In the genomic region with DNA sequence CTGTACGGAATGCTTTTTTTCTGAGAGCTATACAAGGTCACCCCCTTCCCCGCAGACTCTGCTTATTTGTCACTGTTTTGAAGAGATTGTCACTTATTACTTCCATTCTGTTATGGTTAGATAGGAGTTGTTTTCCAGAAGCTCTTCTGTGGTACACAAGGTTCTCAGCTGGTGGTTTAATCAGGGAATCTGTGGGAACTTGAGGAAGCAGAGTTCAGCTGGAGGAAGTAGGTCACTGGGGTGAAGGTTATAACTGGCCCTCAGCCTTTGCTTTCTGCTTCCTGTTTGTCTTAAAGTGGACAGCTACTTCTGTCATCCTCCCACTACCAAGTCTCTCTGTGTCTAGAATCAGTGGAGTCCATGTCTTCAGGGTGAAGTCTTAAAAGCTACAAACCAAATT, we compare ENCODE assay signal across 20 mouse cellular contexts.
A peak's percentile ranks its signal among the peaks of the same experiment; 100 is the strongest.
DNase-seq lines count a peak whose midpoint lies in the region; ATAC-seq and TF ChIP-seq lines count a peak whose summit lies in the region.
"Had no signal": no experiment of that assay in that cellular context is flagged by ENCODE, and none has a peak within 500 bp of the region (broad histone marks: within the 10 kb centered on the region; RNA-seq: fewer than 3 reads in every experiment).

No protein-coding gene starts in this region.

- no peak overlapping the region for H3K4me3 ChIP-seq in heart, embryonic 16.5 days (ENCODE audit: low read length)
- no peak overlapping the region for H3K4me3 ChIP-seq in heart, embryonic 12.5 days
- H3K4me3 ChIP-seq in liver, postnatal 0 days (ENCODE audit: low read depth, low read length) = no peak overlapping the region
- no peak overlapping the region for H3K4me3 ChIP-seq in liver, embryonic 12.5 days
- H3K4me3 ChIP-seq: embryonic facial prominence, embryonic 15.5 days; forebrain, embryonic 10.5 days; heart, embryonic 15.5 days; liver, embryonic 13.5 days; myocyte had no signal

- TF ChIP-seq EP300 in liver, postnatal 0 days (IDR thresholded peaks at IDR 0.05; ENCODE audit: low read depth) = peak; percentile 80; the same call in 1 of the 2 replicates

- WGBS in heart, embryonic 16.5 days = 73% methylated on average over 2 of the region's 2 CpGs
- 67% methylated on average over 2 of the region's 2 CpGs for WGBS in heart, embryonic 12.5 days
- WGBS in liver, postnatal 0 days (ENCODE audit: insufficient replicate concordance) = 66% methylated on average over 2 of the region's 2 CpGs
- WGBS in liver, embryonic 12.5 days (ENCODE audit: insufficient replicate concordance) = 38% methylated on average over 2 of the region's 2 CpGs

- ATAC-seq in heart, embryonic 16.5 days (replicated peaks; ENCODE audit: extremely low read depth, insufficient read depth, low FRiP score) = 0 out of 2 replicates have a peak, but pooled peaks have one; percentile 18
- ATAC-seq in heart, embryonic 12.5 days (ENCODE audit: insufficient number of reproducible peaks, low FRiP score) = no peak
- ATAC-seq in liver, postnatal 0 days = peak; percentile 68
- ATAC-seq in liver, embryonic 12.5 days = no peak
- ATAC-seq: hindbrain, embryonic 16.5 days had no signal

- no peaks in the 10 kb centered on the region for H3K27me3 ChIP-seq in heart, embryonic 16.5 days (ENCODE audit: control insufficient read depth, insufficient read depth, low read length)
- H3K27me3 ChIP-seq in heart, embryonic 12.5 days (replicated peaks) = no peaks in the 10 kb centered on the region
- H3K27me3 ChIP-seq in liver, postnatal 0 days (ENCODE audit: insufficient read depth, low read length) = no peaks in the 10 kb centered on the region
- no peaks in the 10 kb centered on the region for H3K27me3 ChIP-seq in liver, embryonic 12.5 days (replicated peaks)
- H3K27me3 ChIP-seq: embryonic facial prominence, embryonic 15.5 days; heart, embryonic 15.5 days; liver, embryonic 13.5 days had no signal

- no peaks in the 10 kb centered on the region for H3K9me3 ChIP-seq in heart, embryonic 16.5 days (replicated peaks; ENCODE audit: control insufficient read depth, low read length)
- H3K9me3 ChIP-seq in heart, embryonic 12.5 days (replicated peaks) = no peaks in the 10 kb centered on the region
- H3K9me3 ChIP-seq in liver, postnatal 0 days (ENCODE audit: low read length) = no peaks in the 10 kb centered on the region
- no peaks in the 10 kb centered on the region for H3K9me3 ChIP-seq in liver, embryonic 12.5 days (replicated peaks)
- H3K9me3 ChIP-seq: embryonic facial prominence, embryonic 15.5 days; forebrain, embryonic 10.5 days; heart, embryonic 15.5 days; liver, embryonic 13.5 days had no signal

- no peaks in the 10 kb centered on the region for H3K4me1 ChIP-seq in heart, embryonic 16.5 days (ENCODE audit: control insufficient read depth, insufficient read depth, low read length)
- H3K4me1 ChIP-seq in heart, embryonic 12.5 days (replicated peaks) = no peaks in the 10 kb centered on the region
- no peaks in the 10 kb centered on the region for H3K4me1 ChIP-seq in liver, postnatal 0 days (ENCODE audit: insufficient read depth)
- H3K4me1 ChIP-seq in liver, embryonic 12.5 days = no peaks in the 10 kb centered on the region
- H3K4me1 ChIP-seq: embryonic facial prominence, embryonic 15.5 days; heart, embryonic 15.5 days; liver, embryonic 13.5 days had no signal

- no peak for TF ChIP-seq CTCF in liver, postnatal 0 days (IDR thresholded peaks at IDR 0.05; ENCODE audit: low read depth)

- H3K9ac ChIP-seq in heart, embryonic 16.5 days (ENCODE audit: low read length) = no peak overlapping the region
- no peak overlapping the region for H3K9ac ChIP-seq in heart, embryonic 12.5 days
- H3K9ac ChIP-seq in liver, postnatal 0 days (replicated peaks) = no peak overlapping the region
- H3K9ac ChIP-seq in liver, embryonic 12.5 days = no peak overlapping the region
- H3K9ac ChIP-seq: embryonic facial prominence, embryonic 15.5 days; heart, embryonic 15.5 days; liver, embryonic 13.5 days had no signal

- peak; percentile 15 for DNase-seq in adrenal gland, postnatal 10 days
- no peak for DNase-seq in adrenal gland, adult 8-10 months
- no peak for DNase-seq in liver, postnatal 0 days
- DNase-seq in lung, postnatal 25 days (ENCODE audit: low spot score) = peak; percentile 10
- DNase-seq in right cerebral cortex, adult 18-20 months = no peak
- DNase-seq: cerebellum, adult 9-11 months; gastrocnemius, postnatal 10 days; kidney, adult 18-20 months; left cerebral cortex, postnatal 4 days; liver, embryonic 13.5 days; midbrain, embryonic 14.5 days; thymus, adult 18-20 months had no signal

- no peak overlapping the region for H3K27ac ChIP-seq in heart, embryonic 16.5 days (ENCODE audit: low read length)
- H3K27ac ChIP-seq in heart, embryonic 12.5 days (ENCODE audit: poor library complexity, severe bottlenecking) = no peak overlapping the region
- no peak overlapping the region for H3K27ac ChIP-seq in liver, postnatal 0 days (ENCODE audit: low read depth)
- no peak overlapping the region for H3K27ac ChIP-seq in liver, embryonic 12.5 days
- H3K27ac ChIP-seq: embryonic facial prominence, embryonic 15.5 days; forebrain, embryonic 10.5 days; heart, embryonic 15.5 days; liver, embryonic 13.5 days had no signal

- H3K4me2 ChIP-seq in heart, embryonic 16.5 days (ENCODE audit: low read depth, low read length) = no peak overlapping the region
- no peak overlapping the region for H3K4me2 ChIP-seq in heart, embryonic 12.5 days
- no peak overlapping the region for H3K4me2 ChIP-seq in liver, postnatal 0 days (ENCODE audit: low read depth, low read length)
- no peak overlapping the region for H3K4me2 ChIP-seq in liver, embryonic 12.5 days
- H3K4me2 ChIP-seq: embryonic facial prominence, embryonic 15.5 days; heart, embryonic 15.5 days; liver, embryonic 13.5 days had no signal

- H3K36me3 ChIP-seq in heart, embryonic 16.5 days (ENCODE audit: control insufficient read depth, insufficient read depth) = no peaks in the 10 kb centered on the region
- no peaks in the 10 kb centered on the region for H3K36me3 ChIP-seq in heart, embryonic 12.5 days
- no peaks in the 10 kb centered on the region for H3K36me3 ChIP-seq in liver, postnatal 0 days (replicated peaks; ENCODE audit: insufficient read depth, low read length)
- H3K36me3 ChIP-seq in liver, embryonic 12.5 days = no peaks in the 10 kb centered on the region
- H3K36me3 ChIP-seq: embryonic facial prominence, embryonic 15.5 days; forebrain, embryonic 10.5 days; heart, embryonic 15.5 days; liver, embryonic 13.5 days had no signal

Comparison
In these comparisons a context has a peak if more than half of its experiments do, and no peak if none do; other contexts are left out.
1. DNase-seq: peak in adrenal gland, postnatal 10 days (single experiment) and lung, postnatal 25 days (single experiment); none in adrenal gland, adult 8-10 months (single experiment), liver, postnatal 0 days (single experiment) and right cerebral cortex, adult 18-20 months (single experiment).
2. ATAC-seq: peak in heart, embryonic 16.5 days (single experiment) and liver, postnatal 0 days (single experiment); none in heart, embryonic 12.5 days (single experiment) and liver, embryonic 12.5 days (single experiment).